Mouse (Mus musculus): ENCODE measurements at regions not wholly inside any gene's neighbourhood (a gene's known extent, or its start where the extent isn't known, plus 50 kb on each side); places are given as distances from the start of the nearest gene placed in this dataset.

GRCm38 (mm10) chr7:39659597-39659996, 142.0 kb downstream of the Zfp619 start:
- no peak overlapping the region for H3K27ac ChIP-seq
- H3K4me2 ChIP-seq: no peak overlapping the region
- no peaks in the 10 kb centered on the region for H3K9me3 ChIP-seq (replicated peaks)
- no peak overlapping the region for H3K4me3 ChIP-seq
- H3K4me1 ChIP-seq (replicated peaks): peaks cover 3% of the 10 kb centered on the region; the same call in 1 of the 2 replicates
- no peak for ATAC-seq (replicated peaks; ENCODE audit: insufficient number of reproducible peaks, insufficient read depth, low FRiP score, low read depth)
- no peaks in the 10 kb centered on the region for H3K36me3 ChIP-seq
- no peaks in the 10 kb centered on the region for H3K27me3 ChIP-seq
- H3K9ac ChIP-seq: no peak overlapping the region
- 14% methylated on average over 5 of the region's 5 CpGs for WGBS

- Histone ChIP-seq H3K9me3 (replicated peaks) (no peaks in the 10 kb centered on the region), H3K4me2 (no peak overlapping the region), H3K4me3 (no peak overlapping the region), H3K27me3 (no peaks in the 10 kb centered on the region), H3K36me3 (no peaks in the 10 kb centered on the region), H3K9ac (no peak overlapping the region), H3K4me1 (replicated peaks) (no peaks in the 10 kb centered on the region), H3K27ac (no peak overlapping the region)
- ATAC-seq (replicated peaks; ENCODE audit: insufficient number of reproducible peaks, insufficient read depth, low FRiP score, low read depth): no peak
- 61% methylated on average over 8 of the region's 8 CpGs for WGBS
Measured at GRCm38 (mm10) chr7:39675124-39675846, 157.7 kb downstream of the Zfp619 start.

GRCm38 (mm10) chr7:39675847-39676238, 158.3 kb downstream of the Zfp619 start:
- no peak overlapping the region for H3K9ac ChIP-seq
- no peaks in the 10 kb centered on the region for H3K9me3 ChIP-seq (replicated peaks)
- no peaks in the 10 kb centered on the region for H3K4me1 ChIP-seq (replicated peaks)
- no peak for ATAC-seq (replicated peaks; ENCODE audit: insufficient number of reproducible peaks, insufficient read depth, low FRiP score, low read depth)
- H3K27me3 ChIP-seq: no peaks in the 10 kb centered on the region
- no peak overlapping the region for H3K27ac ChIP-seq
- H3K4me2 ChIP-seq: no peak overlapping the region
- WGBS: 76% methylated on average over 1 of the region's 1 CpGs
- H3K36me3 ChIP-seq: no peaks in the 10 kb centered on the region
- no peak overlapping the region for H3K4me3 ChIP-seq

- no peak for ATAC-seq (replicated peaks; ENCODE audit: insufficient number of reproducible peaks, insufficient read depth, low FRiP score, low read depth)
- no peaks in the 10 kb centered on the region for H3K9me3 ChIP-seq (replicated peaks)
- H3K4me1 ChIP-seq (replicated peaks): no peaks in the 10 kb centered on the region
- no peaks in the 10 kb centered on the region for H3K27me3 ChIP-seq
- H3K9ac ChIP-seq: no peak overlapping the region
- no peaks in the 10 kb centered on the region for H3K36me3 ChIP-seq
- H3K27ac ChIP-seq: no peak overlapping the region
- WGBS: 32% methylated on average over 2 of the region's 2 CpGs
- no peak overlapping the region for H3K4me3 ChIP-seq
- no peak overlapping the region for H3K4me2 ChIP-seq
Measured at GRCm38 (mm10) chr7:39680411-39680810, 162.8 kb downstream of the Zfp619 start.

GRCm38 (mm10) chr7:39696589-39696988, 179.0 kb downstream of the Zfp619 start:
- ATAC-seq (replicated peaks; ENCODE audit: insufficient number of reproducible peaks, insufficient read depth, low FRiP score, low read depth): no peak

GRCm38 (mm10) chr7:39701506-39701905, 183.9 kb downstream of the Zfp619 start:
- 67% methylated on average over 2 of the region's 2 CpGs for WGBS
- no peak for ATAC-seq (replicated peaks; ENCODE audit: insufficient number of reproducible peaks, insufficient read depth, low FRiP score, low read depth)
- no peaks in the 10 kb centered on the region for H3K9me3 ChIP-seq (replicated peaks)
- no peak overlapping the region for H3K4me3 ChIP-seq
- H3K27ac ChIP-seq: no peak overlapping the region
- H3K4me1 ChIP-seq (replicated peaks): no peaks in the 10 kb centered on the region
- no peaks in the 10 kb centered on the region for H3K27me3 ChIP-seq
- no peaks in the 10 kb centered on the region for H3K36me3 ChIP-seq
- no peak overlapping the region for H3K4me2 ChIP-seq
- H3K9ac ChIP-seq: no peak overlapping the region

More at GRCm38 (mm10) chr7:39696589-39696988, 179.0 kb downstream of the Zfp619 start:
- Histone ChIP-seq H3K9me3 (replicated peaks) (no peaks in the 10 kb centered on the region), H3K4me2 (no peak overlapping the region), H3K36me3 (no peaks in the 10 kb centered on the region), H3K4me1 (replicated peaks) (no peaks in the 10 kb centered on the region), H3K27me3 (no peaks in the 10 kb centered on the region), H3K4me3 (no peak overlapping the region), H3K27ac (no peak overlapping the region), H3K9ac (no peak overlapping the region)
- WGBS: 60% methylated on average over 2 of the region's 2 CpGs

- Histone ChIP-seq H3K9ac (no peak overlapping the region), H3K27me3 (no peaks in the 10 kb centered on the region), H3K4me3 (no peak overlapping the region), H3K27ac (no peak overlapping the region), H3K9me3 (replicated peaks) (no peaks in the 10 kb centered on the region), H3K4me1 (replicated peaks) (no peaks in the 10 kb centered on the region), H3K4me2 (no peak overlapping the region), H3K36me3 (no peaks in the 10 kb centered on the region)
- ATAC-seq (replicated peaks; ENCODE audit: insufficient number of reproducible peaks, insufficient read depth, low FRiP score, low read depth): no peak
- WGBS: 39% methylated on average over 5 of the region's 5 CpGs
Measured at GRCm38 (mm10) chr7:39705118-39706095, 187.8 kb downstream of the Zfp619 start.

- no peaks in the 10 kb centered on the region for H3K27me3 ChIP-seq
- ATAC-seq (replicated peaks; ENCODE audit: insufficient number of reproducible peaks, insufficient read depth, low FRiP score, low read depth): no peak
- no peak overlapping the region for H3K4me2 ChIP-seq
- no peak overlapping the region for H3K27ac ChIP-seq
- no peaks in the 10 kb centered on the region for H3K4me1 ChIP-seq (replicated peaks)
- H3K9ac ChIP-seq: no peak overlapping the region
- H3K4me3 ChIP-seq: no peak overlapping the region
- 66% methylated on average over 2 of the region's 2 CpGs for WGBS
- no peaks in the 10 kb centered on the region for H3K9me3 ChIP-seq (replicated peaks)
- no peaks in the 10 kb centered on the region for H3K36me3 ChIP-seq
Measured at GRCm38 (mm10) chr7:39706606-39707005, 189.0 kb downstream of the Zfp619 start.

GRCm38 (mm10) chr7:39716340-39717150, 199.0 kb downstream of the Zfp619 start:
- WGBS: 17% methylated on average over 11 of the region's 11 CpGs
- Histone ChIP-seq H3K4me1 (replicated peaks) (no peaks in the 10 kb centered on the region), H3K4me3 (no peak overlapping the region), H3K36me3 (no peaks in the 10 kb centered on the region), H3K9ac (no peak overlapping the region), H3K4me2 (no peak overlapping the region), H3K9me3 (replicated peaks) (no peaks in the 10 kb centered on the region), H3K27ac (no peak overlapping the region), H3K27me3 (no peaks in the 10 kb centered on the region)
- no peak for ATAC-seq (replicated peaks; ENCODE audit: insufficient number of reproducible peaks, insufficient read depth, low FRiP score, low read depth)

GRCm38 (mm10) chr7:39727935-39728557, 210.5 kb downstream of the Zfp619 start:
- Histone ChIP-seq H3K4me2 (no peak overlapping the region), H3K4me3 (no peak overlapping the region), H3K9ac (no peak overlapping the region), H3K36me3 (no peaks in the 10 kb centered on the region), H3K27me3 (no peaks in the 10 kb centered on the region), H3K4me1 (replicated peaks) (no peaks in the 10 kb centered on the region), H3K27ac (no peak overlapping the region), H3K9me3 (replicated peaks) (no peaks in the 10 kb centered on the region)
- WGBS: 64% methylated on average over 12 of the region's 12 CpGs
- no peak for ATAC-seq (replicated peaks; ENCODE audit: insufficient number of reproducible peaks, insufficient read depth, low FRiP score, low read depth)

GRCm38 (mm10) chr7:39728930-39729329, 211.4 kb downstream of the Zfp619 start:
- 52% methylated on average over 7 of the region's 7 CpGs for WGBS
- ATAC-seq (replicated peaks; ENCODE audit: insufficient number of reproducible peaks, insufficient read depth, low FRiP score, low read depth): no peak
- no peaks in the 10 kb centered on the region for H3K36me3 ChIP-seq
- H3K4me1 ChIP-seq (replicated peaks): no peaks in the 10 kb centered on the region
- H3K27me3 ChIP-seq: no peaks in the 10 kb centered on the region
- no peak overlapping the region for H3K27ac ChIP-seq
- no peak overlapping the region for H3K4me2 ChIP-seq
- H3K4me3 ChIP-seq: no peak overlapping the region
- H3K9ac ChIP-seq: no peak overlapping the region
- H3K9me3 ChIP-seq (replicated peaks): no peaks in the 10 kb centered on the region

All from heart, embryonic 15.5 days (tissue).